Mouse (Mus musculus): Measurements from ENCODE around the gene Sh2d3c.

- TF ChIP-seq CTCF (conservative IDR thresholded peaks at IDR 0.05 in 1 of 2, IDR thresholded peaks at IDR 0.05 in 1 of 2; ENCODE audit: low read depth in 2 of 2, low read length in 2 of 2): no peak
- TF ChIP-seq ELF1 (IDR thresholded peaks at IDR 0.05; ENCODE audit: low read depth, low read length): no peak
- TF ChIP-seq PAX5 (IDR thresholded peaks at IDR 0.05; ENCODE audit: low read length): no peak
- no peak for TF ChIP-seq SIN3A (IDR thresholded peaks at IDR 0.05; ENCODE audit: low read length)
- no peak for TF ChIP-seq POLR2A (IDR thresholded peaks at IDR 0.05; ENCODE audit: low read depth, low read length)
- TF ChIP-seq ZMIZ1 (IDR thresholded peaks at IDR 0.05; ENCODE audit: low read depth, low read length): no peak
- TF ChIP-seq USF1 (IDR thresholded peaks at IDR 0.05; ENCODE audit: low read depth, low read length): no peak
- no peak for TF ChIP-seq MAFK (IDR thresholded peaks at IDR 0.05; ENCODE audit: insufficient replicate concordance, low read length)
- TF ChIP-seq NELFE (IDR thresholded peaks at IDR 0.05; ENCODE audit: low read depth, low read length): no peak
- TF ChIP-seq ZC3H11A (IDR thresholded peaks at IDR 0.05; ENCODE audit: low read depth, low read length): no peak
- TF ChIP-seq NRF1 (IDR thresholded peaks at IDR 0.05; ENCODE audit: low read depth, low read length): no peak
- TF ChIP-seq CHD2 (IDR thresholded peaks at IDR 0.05; ENCODE audit: low read length): no peak
- TF ChIP-seq BHLHE40 (IDR thresholded peaks at IDR 0.05; ENCODE audit: low read depth, low read length): no peak
These were observed 49.7 kb upstream of the Sh2d3c start for GRCm38 (mm10) chr2:32671147-32671546.
